Mouse (Mus musculus): ENCODE measurements at regions not wholly inside any gene's neighbourhood (a gene's known extent, or its start where the extent isn't known, plus 50 kb on each side); places are given as distances from the start of the nearest gene placed in this dataset.
A peak's percentile ranks its signal among the peaks of the same experiment; 100 is the strongest.

GRCm38 (mm10) chr6:147723336-147723735, 247.7 kb downstream of the Ccdc91 start:
- TF ChIP-seq CTCF (IDR thresholded peaks at IDR 0.05; ENCODE audit: borderline replicate concordance, extremely low read depth, insufficient read depth, insufficient read length): no peak
- no peak for TF ChIP-seq POLR2A (IDR thresholded peaks at IDR 0.05; ENCODE audit: borderline replicate concordance, extremely low read depth, insufficient read depth, insufficient read length, poor library complexity, severe bottlenecking)
- DNase-seq (ENCODE audit: low read depth): no peak

- DNase-seq (ENCODE audit: low read depth): no peak
- TF ChIP-seq CTCF (IDR thresholded peaks at IDR 0.05; ENCODE audit: borderline replicate concordance, extremely low read depth, insufficient read depth, insufficient read length) (no peak), POLR2A (IDR thresholded peaks at IDR 0.05; ENCODE audit: borderline replicate concordance, extremely low read depth, insufficient read depth, insufficient read length, poor library complexity, severe bottlenecking) (no peak)
Observed at GRCm38 (mm10) chr6:147726987-147727386, 251.4 kb downstream of the Ccdc91 start.

- peak; percentile 63 for DNase-seq (ENCODE audit: low read depth)
- no peak for TF ChIP-seq POLR2A (IDR thresholded peaks at IDR 0.05; ENCODE audit: borderline replicate concordance, extremely low read depth, insufficient read depth, insufficient read length, poor library complexity, severe bottlenecking)
- TF ChIP-seq CTCF (IDR thresholded peaks at IDR 0.05; ENCODE audit: borderline replicate concordance, extremely low read depth, insufficient read depth, insufficient read length): no peak
Observed at GRCm38 (mm10) chr6:147727644-147728533, 252.3 kb downstream of the Ccdc91 start.

GRCm38 (mm10) chr6:147729721-147730120, 254.1 kb downstream of the Ccdc91 start:
- no peak for TF ChIP-seq POLR2A (IDR thresholded peaks at IDR 0.05; ENCODE audit: borderline replicate concordance, extremely low read depth, insufficient read depth, insufficient read length, poor library complexity, severe bottlenecking)
- no peak for TF ChIP-seq CTCF (IDR thresholded peaks at IDR 0.05; ENCODE audit: borderline replicate concordance, extremely low read depth, insufficient read depth, insufficient read length)
- no peak for DNase-seq (ENCODE audit: low read depth)

GRCm38 (mm10) chr6:147738621-147739325, 263.1 kb downstream of the Ccdc91 start:
- no peak for DNase-seq (ENCODE audit: low read depth)
- TF ChIP-seq POLR2A (IDR thresholded peaks at IDR 0.05; ENCODE audit: borderline replicate concordance, extremely low read depth, insufficient read depth, insufficient read length, poor library complexity, severe bottlenecking): no peak
- TF ChIP-seq CTCF (IDR thresholded peaks at IDR 0.05; ENCODE audit: borderline replicate concordance, extremely low read depth, insufficient read depth, insufficient read length): no peak

- TF ChIP-seq CTCF (IDR thresholded peaks at IDR 0.05; ENCODE audit: borderline replicate concordance, extremely low read depth, insufficient read depth, insufficient read length): no peak
- TF ChIP-seq POLR2A (IDR thresholded peaks at IDR 0.05; ENCODE audit: borderline replicate concordance, extremely low read depth, insufficient read depth, insufficient read length, poor library complexity, severe bottlenecking): no peak
- no peak for DNase-seq (ENCODE audit: low read depth)
Observed at GRCm38 (mm10) chr6:147741446-147741845, 265.8 kb downstream of the Ccdc91 start.

- DNase-seq (ENCODE audit: low read depth): no peak
- TF ChIP-seq POLR2A (IDR thresholded peaks at IDR 0.05; ENCODE audit: borderline replicate concordance, extremely low read depth, insufficient read depth, insufficient read length, poor library complexity, severe bottlenecking): no peak
- no peak for TF ChIP-seq CTCF (IDR thresholded peaks at IDR 0.05; ENCODE audit: borderline replicate concordance, extremely low read depth, insufficient read depth, insufficient read length)
Observed at GRCm38 (mm10) chr6:147744081-147744480, 268.5 kb downstream of the Ccdc91 start.

- DNase-seq (ENCODE audit: low read depth): no peak
- TF ChIP-seq POLR2A (IDR thresholded peaks at IDR 0.05; ENCODE audit: borderline replicate concordance, extremely low read depth, insufficient read depth, insufficient read length, poor library complexity, severe bottlenecking): no peak
- TF ChIP-seq CTCF (IDR thresholded peaks at IDR 0.05; ENCODE audit: borderline replicate concordance, extremely low read depth, insufficient read depth, insufficient read length): no peak
Observed at GRCm38 (mm10) chr6:147745690-147746089, 270.1 kb downstream of the Ccdc91 start.

- no peak for DNase-seq (ENCODE audit: low read depth)
- TF ChIP-seq CTCF (IDR thresholded peaks at IDR 0.05; ENCODE audit: borderline replicate concordance, extremely low read depth, insufficient read depth, insufficient read length) (no peak), POLR2A (IDR thresholded peaks at IDR 0.05; ENCODE audit: borderline replicate concordance, extremely low read depth, insufficient read depth, insufficient read length, poor library complexity, severe bottlenecking) (no peak)
Observed at GRCm38 (mm10) chr6:147747945-147748344, 272.3 kb downstream of the Ccdc91 start.

- DNase-seq (ENCODE audit: low read depth): no peak
- TF ChIP-seq CTCF (IDR thresholded peaks at IDR 0.05; ENCODE audit: borderline replicate concordance, extremely low read depth, insufficient read depth, insufficient read length) (no peak), POLR2A (IDR thresholded peaks at IDR 0.05; ENCODE audit: borderline replicate concordance, extremely low read depth, insufficient read depth, insufficient read length, poor library complexity, severe bottlenecking) (no peak)
Observed at GRCm38 (mm10) chr6:147752301-147752700, 276.7 kb downstream of the Ccdc91 start.

- DNase-seq (ENCODE audit: low read depth): no peak
- TF ChIP-seq CTCF (IDR thresholded peaks at IDR 0.05; ENCODE audit: borderline replicate concordance, extremely low read depth, insufficient read depth, insufficient read length) (no peak), POLR2A (IDR thresholded peaks at IDR 0.05; ENCODE audit: borderline replicate concordance, extremely low read depth, insufficient read depth, insufficient read length, poor library complexity, severe bottlenecking) (no peak)
Observed at GRCm38 (mm10) chr6:147753828-147754227, 278.2 kb downstream of the Ccdc91 start.

Data from brain, embryonic 14.5 days (tissue).